Mouse (Mus musculus) hematopoietic stem cell, adult 5-6 weeks (primary cell): Measurements from ENCODE around the gene Dnajb8. TPM values are rescaled to one million over a fixed set of nuclear protein-coding genes. Genes with fewer than 3 reads are reported as not detected.

Experiments
- ATAC-seq, 2 experiments: fragments of 125-278 bp in 1 of 2; replicated peaks in 1 of 2; 2 replicates each; pipeline ENCODE4 v1.8.0; 2016 to 2017; ENCODE audit warnings: inconsistent platforms in 2 of 2, mild to moderate bottlenecking in 2 of 2, moderate number of reproducible peaks in 2 of 2, low read depth in 1 of 2, moderate TSS enrichment in 1 of 2; ENCODE audit not compliant: low FRiP score in 2 of 2, poor library complexity in 2 of 2, severe bottlenecking in 2 of 2, insufficient read depth in 1 of 2, low TSS enrichment in 1 of 2
- total RNA-seq: library from RNA; stranded (forward); fragments of 172-1452, 232-1000 nt; gene quantifications from 2 replicates; pipeline ENCODE4 v1.2.3, GENCODE M21; 2017

Gene Dnajb8
- total RNA-seq, result not detected in 2 replicates

GRCm38 (mm10) chr6:88221968-88222367 lies at the start of gene Dnajb8:
TSS of gene Dnajb8 (plus strand) at chr6:88222268.
- ATAC-seq, result no peak

GRCm38 (mm10) chr6:88174191-88174590 lies 47.9 kb upstream of the Dnajb8 start:
- no peak for ATAC-seq

GRCm38 (mm10) chr6:88174676-88175075 lies 47.4 kb upstream of the Dnajb8 start:
- ATAC-seq, result no peak

- ATAC-seq, result peak; percentile 56 to 68; a peak in 3 of 4 replicates
Measured at GRCm38 (mm10) chr6:88184671-88185070, 37.4 kb upstream of the Dnajb8 start.

- no peak for ATAC-seq
Measured at GRCm38 (mm10) chr6:88188148-88188547, 33.9 kb upstream of the Dnajb8 start.

- peak; percentile 44 to 49 for ATAC-seq
Measured at GRCm38 (mm10) chr6:88189312-88190042, 32.6 kb upstream of the Dnajb8 start.

- no peak for ATAC-seq
Measured at GRCm38 (mm10) chr6:88190043-88190309, 32.1 kb upstream of the Dnajb8 start.

GRCm38 (mm10) chr6:88190310-88191023 lies 31.6 kb upstream of the Dnajb8 start:
- no peak for ATAC-seq

- no peak for ATAC-seq
Measured at GRCm38 (mm10) chr6:88191024-88191365, 31.1 kb upstream of the Dnajb8 start.

- ATAC-seq, result no peak
Measured at GRCm38 (mm10) chr6:88191411-88192070, 30.5 kb upstream of the Dnajb8 start.

GRCm38 (mm10) chr6:88192756-88193155 lies 29.3 kb upstream of the Dnajb8 start:
- no peak for ATAC-seq

- no peak; a peak in 1 of 4 replicates for ATAC-seq
Measured at GRCm38 (mm10) chr6:88193433-88194052, 28.5 kb upstream of the Dnajb8 start, which contains the start of gene Gata2. TSS of gene Gata2 (plus strand) at chr6:88193891.

GRCm38 (mm10) chr6:88194053-88194977 lies 27.8 kb upstream of the Dnajb8 start:
- ATAC-seq, result no peak

GRCm38 (mm10) chr6:88194978-88195325 lies 27.1 kb upstream of the Dnajb8 start:
- ATAC-seq, result no peak

- ATAC-seq, result no peak
Measured at GRCm38 (mm10) chr6:88196054-88196732, 25.9 kb upstream of the Dnajb8 start.

- ATAC-seq, result no peak
Measured at GRCm38 (mm10) chr6:88196733-88197312, 25.2 kb upstream of the Dnajb8 start.
